Mouse (Mus musculus) G1E (cell line): ENCODE measurements around the gene Klhdc8b.

Experiments used
- CTCF ChIP-seq: IDR thresholded peaks from 2 replicates; pipeline ENCODE4 v1.5.1; 2012; ENCODE audit warnings: low read depth, low read length, inconsistent platforms, mixed read lengths
- GATA1 ChIP-seq: IDR thresholded peaks from 2 replicates; pipeline ENCODE4 v1.6.1; 2012; ENCODE audit warnings: borderline replicate concordance, low read length, inconsistent platforms, mixed read lengths
- POLR2AphosphoS5 ChIP-seq: IDR thresholded peaks from 2 replicates; pipeline ENCODE4 v1.6.1; 2012; ENCODE audit warnings: low read depth, low read length, inconsistent platforms; ENCODE audit not compliant: insufficient replicate concordance

GRCm38 (mm10) chr9:108412221-108412620 lies 49.2 kb downstream of the Klhdc8b start:
- TF ChIP-seq CTCF (no peak), POLR2AphosphoS5 (no peak), GATA1 (no peak)
